Mouse (Mus musculus) MEL (cell line): ENCODE measurements around the gene Gm11627. TPM values are rescaled to one million over a fixed set of nuclear protein-coding genes. Genes with fewer than 3 reads are reported as not detected.

Experiments
- DNase-seq: peaks from one replicate; pipeline ENCODE4 v3.0.0; 2011; ENCODE audit warnings: low read depth, low spot score
- H3K27ac ChIP-seq: 2 replicates; pipeline ENCODE4 v1.5.1; 2012; ENCODE audit warnings: low read depth, mild to moderate bottlenecking, control low read depth, low read length, moderate library complexity; ENCODE audit not compliant: control insufficient read depth
- H3K27me3 ChIP-seq, 2 experiments: fragments of 150-350 bp in 1 of 2; sonication (generic) in 1 of 2; 2 replicates each; pipeline ENCODE4 v1.6.1; 2012; ENCODE audit warnings: low read length in 2 of 2, mild to moderate bottlenecking in 2 of 2, improper control_type of control experiment in 1 of 2, moderate library complexity in 1 of 2; ENCODE audit not compliant: insufficient read depth in 2 of 2, control insufficient read depth in 1 of 2
- H3K36me3 ChIP-seq, 2 experiments: 2 replicates each; pipeline ENCODE4 v1.6.1; 2012 to 2014; ENCODE audit warnings: low read length in 2 of 2, improper control_type of control experiment in 1 of 2, inconsistent platforms in 1 of 2, mild to moderate bottlenecking in 1 of 2; ENCODE audit not compliant: insufficient read depth in 2 of 2, control insufficient read depth in 1 of 2
- H3K4me1 ChIP-seq, 2 experiments: fragments of 150-350 bp in 1 of 2; sonication (generic) in 1 of 2; 2 replicates each; pipeline ENCODE4 v1.6.1; 2012; ENCODE audit warnings: low read length in 2 of 2, improper control_type of control experiment in 1 of 2, mild to moderate bottlenecking in 1 of 2; ENCODE audit not compliant: insufficient read depth in 2 of 2, control insufficient read depth in 1 of 2
- H3K4me3 ChIP-seq, 2 experiments: fragments of 150-350 bp in 1 of 2; sonication (generic) in 1 of 2; 2 replicates each; pipeline ENCODE4 v1.5.1; 2012; ENCODE audit warnings: low read depth in 2 of 2, low read length in 2 of 2, mild to moderate bottlenecking in 2 of 2, moderate library complexity in 2 of 2, control low read depth in 1 of 2, improper control_type of control experiment in 1 of 2; ENCODE audit not compliant: control insufficient read depth in 1 of 2, insufficient read depth in 1 of 2
- H3K79me2 ChIP-seq: 2 replicates; pipeline ENCODE4 v1.6.1; 2012; ENCODE audit warnings: mild to moderate bottlenecking, low read length, moderate library complexity; ENCODE audit not compliant: control insufficient read depth, poor library complexity, insufficient read depth
- H3K9ac ChIP-seq: 2 replicates; pipeline ENCODE4 v1.6.1; 2012; ENCODE audit warnings: low read depth, mild to moderate bottlenecking, control low read depth, low read length, moderate library complexity; ENCODE audit not compliant: control insufficient read depth, poor library complexity, severe bottlenecking
- H3K9me3 ChIP-seq: fragments of 150-350 bp; sonication (generic); replicated peaks from 2 replicates; pipeline ENCODE4 v1.6.1; 2012; ENCODE audit warnings: mild to moderate bottlenecking, low read length, improper control_type of control experiment, moderate library complexity; ENCODE audit not compliant: insufficient read depth
- CHD2 ChIP-seq: IDR thresholded peaks from 2 replicates; pipeline ENCODE4 v1.6.1; 2011; ENCODE audit warnings: low read length, improper control_type of control experiment
- ELF1 ChIP-seq: IDR thresholded peaks from 2 replicates; pipeline ENCODE4 v1.6.1; 2014; ENCODE audit warnings: low read depth, mild to moderate bottlenecking, inconsistent platforms, low read length, improper control_type of control experiment, moderate library complexity
- GATA1 ChIP-seq: IDR thresholded peaks from 2 replicates; pipeline ENCODE4 v1.6.1; 2011; ENCODE audit warnings: low read depth, low read length, improper control_type of control experiment
- JUND ChIP-seq: IDR thresholded peaks from 2 replicates; pipeline ENCODE4 v1.6.1; 2011; ENCODE audit warnings: low read depth, mild to moderate bottlenecking, improper control_type of control experiment, low read length
- KAT2A ChIP-seq: conservative IDR thresholded peaks from 2 replicates; pipeline ENCODE4 v1.6.1; 2012; ENCODE audit warnings: low read depth, low read length, improper control_type of control experiment, inconsistent platforms
- NELFE ChIP-seq: IDR thresholded peaks from 2 replicates; pipeline ENCODE4 v1.6.1; 2011; ENCODE audit warnings: low read depth, low read length, improper control_type of control experiment
- NRF1 ChIP-seq: IDR thresholded peaks from 2 replicates; pipeline ENCODE4 v1.6.1; 2014; ENCODE audit warnings: low read depth, mild to moderate bottlenecking, inconsistent platforms, low read length, improper control_type of control experiment, moderate library complexity; ENCODE audit not compliant: poor library complexity, insufficient read depth, severe bottlenecking
- SMC3 ChIP-seq: IDR thresholded peaks from 2 replicates; pipeline ENCODE4 v1.6.1; 2011; ENCODE audit warnings: low read depth, low read length, improper control_type of control experiment
- TAL1 ChIP-seq: IDR thresholded peaks from 2 replicates; pipeline ENCODE4 v1.6.1; 2012; ENCODE audit warnings: mild to moderate bottlenecking, inconsistent platforms, low read length, moderate library complexity, mixed read lengths
- TBP ChIP-seq: IDR thresholded peaks from 2 replicates; pipeline ENCODE4 v1.8.0; 2011; ENCODE audit warnings: low read depth, low read length, improper control_type of control experiment
- UBTF ChIP-seq: IDR thresholded peaks from 2 replicates; pipeline ENCODE4 v1.6.1; 2012; ENCODE audit warnings: low read depth, mild to moderate bottlenecking, inconsistent platforms, low read length, improper control_type of control experiment, moderate library complexity, borderline replicate concordance; ENCODE audit not compliant: insufficient read depth
- ZC3H11A ChIP-seq: IDR thresholded peaks from 2 replicates; pipeline ENCODE4 v1.6.1; 2012; ENCODE audit warnings: low read depth, mild to moderate bottlenecking, inconsistent platforms, low read length, improper control_type of control experiment
- ZNF384 ChIP-seq: IDR thresholded peaks from 2 replicates; pipeline ENCODE4 v1.6.1; 2012; ENCODE audit warnings: low read depth, mild to moderate bottlenecking, inconsistent platforms, low read length, improper control_type of control experiment
- polyA plus RNA-seq, 2 experiments: library from polyadenylated mRNA; stranded (reverse) in 1 of 2; unstranded in 1 of 2; fragments of >175 nt in 1 of 2; fragments of >200 nt in 1 of 2; gene quantifications; 2 replicates each; pipeline versions ENCODE4 v1.2.1 to v1.2.4; 2012; ENCODE audit warnings: low replicate concordance in 2 of 2, low read depth in 1 of 2; ENCODE audit not compliant: insufficient read length in 2 of 2, insufficient read depth in 1 of 2, missing spikeins in 1 of 2
- total RNA-seq: library from RNA; depleted of rRNA; stranded (reverse); fragments of 300-350 nt; gene quantifications from 2 replicates; pipeline ENCODE4 v1.2.3, GENCODE M21; 2012

Gene Gm11627
- total and polyA plus RNA-seq, 3 experiments = 0.13 to 0.35 TPM; not detected in 1

DNA sequence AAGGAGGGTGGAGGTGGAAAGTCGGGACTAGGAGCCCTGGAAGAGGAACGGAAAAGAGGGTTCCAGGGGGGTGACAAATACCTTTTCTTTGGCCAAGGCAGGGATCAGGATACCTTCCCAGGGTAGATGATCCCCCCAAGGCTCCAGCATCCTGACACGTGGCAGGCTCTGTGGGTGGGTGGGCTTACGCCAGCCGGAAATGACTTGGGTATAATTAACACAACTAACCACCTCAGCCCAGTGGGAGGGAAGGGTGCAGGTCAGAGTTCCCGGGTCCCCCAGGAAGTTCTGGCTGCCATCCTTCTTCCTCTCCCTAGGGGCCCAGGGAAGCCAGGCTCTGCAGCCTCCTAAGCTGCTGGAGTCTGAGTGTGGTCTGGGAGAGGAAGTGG lies 32.0 kb upstream of the Gm11627 start:
- no peak overlapping the region for H3K4me3 ChIP-seq
- no peaks in the 10 kb centered on the region for H3K36me3 ChIP-seq
- H3K9ac ChIP-seq = no peak overlapping the region
- H3K4me1 ChIP-seq = no peaks in the 10 kb centered on the region
- no peaks in the 10 kb centered on the region for H3K79me2 ChIP-seq
- H3K9me3 ChIP-seq = no peaks in the 10 kb centered on the region
- peak; percentile 21 for DNase-seq
- no peak overlapping the region for H3K27ac ChIP-seq
- no peak for TF ChIP-seq NELFE
- TF ChIP-seq, all 39 proteins: peak for 0
- H3K27me3 ChIP-seq = peaks cover 15 to 20% of the 10 kb centered on the region in 2 experiments

GRCm38 (mm10) chr11:102610675-102611316 lies 31.5 kb upstream of the Gm11627 start:
- Histone ChIP-seq H3K36me3 (no peaks in the 10 kb centered on the region), H3K27ac (no peak overlapping the region), H3K4me1 (no peaks in the 10 kb centered on the region), H3K79me2 (no peaks in the 10 kb centered on the region), H3K9me3 (no peaks in the 10 kb centered on the region), H3K27me3 (peaks cover 15 to 19% of the 10 kb centered on the region in 2 experiments), H3K4me3 (no peak overlapping the region), H3K9ac (no peak overlapping the region)
- DNase-seq = no peak
- TF ChIP-seq CHD2 (no peak), ELF1 (no peak), ZC3H11A (no peak), NELFE (no peak), GATA1 (no peak), TBP (no peak), TAL1 (no peak), NRF1 (no peak), KAT2A (no peak)

- Histone ChIP-seq H3K27ac (no peak overlapping the region), H3K4me3 (no peak overlapping the region), H3K36me3 (no peaks in the 10 kb centered on the region), H3K79me2 (no peaks in the 10 kb centered on the region), H3K9ac (no peak overlapping the region), H3K27me3 (peaks cover 14 to 16% of the 10 kb centered on the region in 2 experiments), H3K9me3 (no peaks in the 10 kb centered on the region), H3K4me1 (no peaks in the 10 kb centered on the region)
- TF ChIP-seq CHD2 (no peak), TBP (no peak), KAT2A (no peak), SMC3 (no peak), JUND (no peak), GATA1 (no peak), UBTF (no peak), TAL1 (no peak), ZNF384 (no peak)
- no peak for DNase-seq
Measured at GRCm38 (mm10) chr11:102610260-102610659, 31.0 kb upstream of the Gm11627 start.
